Mouse (Mus musculus): ENCODE measurements around the gene Slc6a9.

Gene Slc6a9

GRCm38 (mm10) chr4:117914031-117914430 lies 79.7 kb downstream of the Slc6a9 start:
- DNase-seq, result no peak

- peak; percentile 84 to 90 for DNase-seq
These were observed 80.5 kb downstream of the Slc6a9 start, which contains the start of gene Ipo13 for GRCm38 (mm10) chr4:117914591-117915442. Ipo13 (minus strand) TSS chr4:117914999.

- DNase-seq, result no peak
These were observed 81.3 kb downstream of the Slc6a9 start for GRCm38 (mm10) chr4:117915489-117916105.

GRCm38 (mm10) chr4:117916386-117916785 lies 82.1 kb downstream of the Slc6a9 start:
- DNase-seq, result no peak

GRCm38 (mm10) chr4:117917402-117917801 lies 83.1 kb downstream of the Slc6a9 start:
- DNase-seq, result no peak

GRCm38 (mm10) chr4:117917847-117918246 lies 83.5 kb downstream of the Slc6a9 start:
- DNase-seq, result no peak

- no peak for DNase-seq
These were observed 84.0 kb downstream of the Slc6a9 start for GRCm38 (mm10) chr4:117918261-117918660.

- no peak for DNase-seq
These were observed 84.5 kb downstream of the Slc6a9 start for GRCm38 (mm10) chr4:117918762-117919161.

- no peak for DNase-seq
These were observed 87.1 kb downstream of the Slc6a9 start for GRCm38 (mm10) chr4:117921358-117921757.

GRCm38 (mm10) chr4:117923450-117923849 lies 89.1 kb downstream of the Slc6a9 start:
- no peak for DNase-seq

All from thymus, adult 18-20 months (tissue).